Mouse (Mus musculus) ES-E14 (cell line): Measurements from ENCODE around the gene Txlna. TPM values are rescaled to one million over a fixed set of nuclear protein-coding genes. Genes with fewer than 3 reads are reported as not detected.

Source experiments
- DNase-seq: peaks from one replicate; pipeline ENCODE4 v3.0.0-alpha.2; 2013; ENCODE audit warnings: low read depth, low spot score
- H3K27ac ChIP-seq: 2 replicates; pipeline ENCODE4 v1.5.1; 2012; ENCODE audit warnings: low read depth, mild to moderate bottlenecking, low read length, moderate library complexity, mixed read lengths; ENCODE audit not compliant: poor library complexity, insufficient read depth, severe bottlenecking
- H3K36me3 ChIP-seq: 2 replicates; pipeline ENCODE4 v1.6.1; 2012; ENCODE audit warnings: mild to moderate bottlenecking, low read length, moderate library complexity, mixed read lengths; ENCODE audit not compliant: control insufficient read depth, poor library complexity, insufficient read depth, severe bottlenecking
- H3K4me1 ChIP-seq, 2 experiments: fragments of 150-350 bp in 1 of 2; sonication (generic) in 1 of 2; 2 replicates each; pipeline ENCODE4 v1.6.1; 2012; ENCODE audit warnings: low read length in 2 of 2, mild to moderate bottlenecking in 1 of 2, mixed read lengths in 1 of 2; ENCODE audit not compliant: control insufficient read depth in 2 of 2, insufficient read depth in 2 of 2, poor library complexity in 1 of 2
- H3K4me3 ChIP-seq, 2 experiments: fragments of 150-350 bp in 1 of 2; sonication (generic) in 1 of 2; 2 replicates each; pipeline ENCODE4 v1.5.1; 2012; ENCODE audit warnings: low read length in 2 of 2, low read depth in 1 of 2, mild to moderate bottlenecking in 1 of 2, mixed read lengths in 1 of 2; ENCODE audit not compliant: insufficient read depth in 1 of 2, poor library complexity in 1 of 2, severe bottlenecking in 1 of 2
- H3K9ac ChIP-seq: 2 replicates; pipeline ENCODE4 v1.6.1; 2012; ENCODE audit warnings: low read depth, mild to moderate bottlenecking, low read length, mixed read lengths; ENCODE audit not compliant: poor library complexity, insufficient read depth, severe bottlenecking
- H3K9me3 ChIP-seq: fragments of 150-350 bp; sonication (generic); 2 replicates; pipeline ENCODE4 v1.6.1; 2012; ENCODE audit warnings: low read depth, mild to moderate bottlenecking, low read length; ENCODE audit not compliant: control insufficient read depth, insufficient read depth
- CHD2 ChIP-seq: IDR thresholded peaks from 2 replicates; pipeline ENCODE4 v1.6.1; 2014; ENCODE audit warnings: mild to moderate bottlenecking, low read depth, low read length, inconsistent platforms
- HCFC1 ChIP-seq: IDR thresholded peaks from 2 replicates; pipeline ENCODE4 v1.6.1; 2012; ENCODE audit warnings: low read length, inconsistent platforms, borderline replicate concordance; ENCODE audit not compliant: insufficient read depth
- MAFK ChIP-seq: IDR thresholded peaks from 2 replicates; pipeline ENCODE4 v1.6.1; 2014; ENCODE audit warnings: mild to moderate bottlenecking, low read depth, low read length, inconsistent platforms; ENCODE audit not compliant: insufficient read depth
- ZC3H11A ChIP-seq: IDR thresholded peaks from 2 replicates; pipeline ENCODE4 v1.6.1; 2012; ENCODE audit warnings: low read depth, mild to moderate bottlenecking, inconsistent platforms, low read length, borderline replicate concordance
- ZNF384 ChIP-seq: IDR thresholded peaks from 2 replicates; pipeline ENCODE4 v1.6.1; 2012; ENCODE audit warnings: low read depth, low read length, inconsistent platforms
- in situ Hi-C, 2 experiments: fragments of 600-800 bp; cut with MboI; formaldehyde crosslinking; loops; one replicate each; pipeline ENCODE4 v1.15.1; 2025; ENCODE audit warnings: low sequenced_read_pairs in 2 of 2, inconsistent platforms in 1 of 2; ENCODE audit not compliant: unreplicated experiment in 2 of 2
- total RNA-seq: library from RNA; depleted of rRNA; stranded (reverse); fragments of 300-350 nt; gene quantifications from 2 replicates; pipeline ENCODE4 v1.2.3, GENCODE M21; 2012

Gene Txlna
- total RNA-seq, 1 experiment, result 72.9 TPM

DNA sequence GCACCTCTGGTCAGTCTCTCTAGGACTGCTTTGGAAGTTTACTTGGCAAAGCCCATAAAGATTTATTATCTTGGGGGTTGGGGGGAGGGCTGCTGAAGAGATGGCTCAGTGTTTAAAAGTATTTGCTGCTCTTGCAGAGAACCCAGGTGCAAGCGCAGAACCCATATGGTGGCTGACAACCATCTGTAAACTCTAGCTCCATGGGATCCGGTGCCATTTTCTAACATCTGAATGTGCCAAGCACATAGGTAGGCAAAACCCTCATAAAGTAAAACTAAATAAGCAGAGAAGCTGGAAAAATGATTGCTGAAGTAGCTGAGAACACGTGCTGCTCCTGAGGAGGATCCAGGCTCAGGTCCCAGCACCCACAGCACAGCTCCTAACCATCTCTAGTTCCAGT is 20.7 kb upstream of the Txlna start:
- H3K4me3 ChIP-seq, result no peak overlapping the region
- H3K4me1 ChIP-seq, result no peaks in the 10 kb centered on the region
- no peak overlapping the region for H3K27ac ChIP-seq
- TF ChIP-seq MAFK (no peak), ZC3H11A (no peak), HCFC1 (no peak), ZNF384 (no peak), CHD2 (no peak)
- no peaks in the 10 kb centered on the region for H3K9me3 ChIP-seq
- peaks cover 11% of the 10 kb centered on the region for H3K36me3 ChIP-seq
- no peak for DNase-seq
- H3K9ac ChIP-seq, result no peak overlapping the region
- in situ Hi-C loops, result no loop called here

DNA sequence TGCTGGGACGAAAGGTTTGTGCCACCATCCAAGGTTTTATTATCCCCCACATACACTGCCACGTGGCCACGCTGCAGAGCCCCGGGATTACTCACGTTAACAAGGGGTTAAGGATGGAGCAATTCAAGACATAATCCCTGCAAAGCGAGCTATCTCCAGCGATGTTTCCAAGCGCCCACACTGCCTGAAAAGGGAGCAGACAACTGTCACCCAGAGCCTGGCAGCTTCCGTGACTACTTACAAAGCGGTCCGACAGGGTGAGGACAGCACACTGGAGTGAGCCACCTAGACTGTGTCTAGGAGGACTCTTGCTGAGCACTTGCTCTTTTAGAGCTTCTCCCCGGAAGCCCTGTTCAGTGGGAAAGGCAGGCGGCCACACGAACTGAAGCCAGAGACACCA is 13.9 kb upstream of the Txlna start:
- Histone ChIP-seq H3K36me3 (peaks cover 36% of the 10 kb centered on the region), H3K9me3 (no peaks in the 10 kb centered on the region), H3K9ac (no peak overlapping the region), H3K4me3 (no peak overlapping the region), H3K27ac (no peak overlapping the region), H3K4me1 (no peaks in the 10 kb centered on the region)
- in situ Hi-C loops, result no loop called here
- no peak for TF ChIP-seq ZNF384
- TF ChIP-seq MAFK, result no peak
- TF ChIP-seq ZC3H11A, result no peak
- TF ChIP-seq CHD2, result no peak
- TF ChIP-seq HCFC1, result no peak
- no peak for DNase-seq

DNA sequence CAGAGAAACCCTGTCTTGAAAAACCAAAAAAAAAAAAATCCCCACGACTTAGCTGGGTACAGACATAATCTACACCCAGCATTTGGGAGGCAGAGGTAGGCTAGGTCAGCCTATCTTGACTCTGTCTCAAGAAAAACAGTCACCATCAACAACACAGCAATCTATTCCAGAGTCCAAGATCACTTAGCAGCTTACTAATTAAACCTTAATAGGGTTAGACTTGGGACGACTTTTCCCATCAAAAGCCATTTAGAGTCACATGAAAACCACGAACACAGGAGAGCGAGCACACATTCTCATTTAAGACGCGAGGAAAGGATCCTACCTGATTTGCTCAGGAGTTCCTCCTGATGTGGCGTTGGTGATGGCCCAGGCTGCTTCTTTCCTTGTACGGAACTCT is 9.5 kb upstream of the Txlna start:
- Histone ChIP-seq H3K4me1 (0 out of 4 replicates have a peak, but pooled peaks cover 0 to 2% of the 10 kb centered on the region in 2 experiments), H3K9ac (no peak overlapping the region), H3K27ac (no peak overlapping the region), H3K36me3 (peaks cover 43% of the 10 kb centered on the region), H3K4me3 (no peak overlapping the region), H3K9me3 (no peaks in the 10 kb centered on the region)
- DNase-seq, result no peak
- TF ChIP-seq HCFC1, result no peak
- in situ Hi-C loops, result no loop called here

DNA sequence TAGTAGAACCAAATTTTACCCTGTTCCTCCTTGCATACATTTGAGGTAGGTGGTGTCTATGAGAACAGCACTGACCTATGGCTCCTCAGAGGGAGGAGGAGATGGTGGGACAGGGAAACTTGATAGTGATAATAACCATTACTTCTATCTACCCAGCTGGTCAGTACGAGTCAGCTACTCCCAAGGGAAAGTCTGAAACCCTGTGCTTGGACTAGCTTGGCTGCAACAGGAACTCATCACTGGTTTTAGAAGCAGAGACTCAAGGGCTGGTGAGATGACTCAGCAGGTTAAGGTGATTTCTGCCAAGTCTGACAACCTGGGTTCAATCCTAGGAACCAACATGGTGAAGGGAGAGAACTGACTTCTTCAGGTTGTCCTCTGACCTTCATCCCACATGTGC is 7.8 kb upstream of the Txlna start:
- Histone ChIP-seq H3K9ac (no peak overlapping the region), H3K9me3 (no peaks in the 10 kb centered on the region), H3K36me3 (peaks cover 31% of the 10 kb centered on the region), H3K4me1 (0 out of 4 replicates have a peak, but pooled peaks cover 0 to 2% of the 10 kb centered on the region in 2 experiments), H3K27ac (no peak overlapping the region), H3K4me3 (no peak overlapping the region)
- in situ Hi-C loops, result no loop called here
- TF ChIP-seq ZNF384, result no peak
- no peak for TF ChIP-seq ZC3H11A
- TF ChIP-seq MAFK, result no peak
- DNase-seq, result no peak

DNA sequence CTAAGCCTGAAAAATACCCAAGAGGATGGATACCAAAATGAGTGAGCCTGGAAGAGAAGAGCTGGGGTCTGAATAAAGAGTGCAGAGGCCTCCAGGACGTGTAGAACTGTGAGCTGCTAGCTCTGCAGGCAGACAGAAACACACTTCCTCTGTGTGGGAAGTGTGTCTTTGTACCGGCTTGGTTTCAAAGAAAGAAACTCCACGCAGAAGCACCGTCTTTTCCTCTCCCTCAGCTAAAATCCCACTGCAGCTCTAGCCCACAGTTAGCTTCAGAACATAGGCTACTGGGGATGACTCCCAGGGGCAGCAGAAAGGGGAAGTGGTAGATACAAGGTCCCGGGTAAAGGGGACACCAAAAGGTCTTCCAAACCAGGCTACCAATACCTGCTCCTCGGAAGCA is 4.3 kb upstream of the Txlna start:
- no peak for DNase-seq
- Histone ChIP-seq H3K4me1 (peaks cover 0 to 2% of the 10 kb centered on the region in 2 experiments; a peak in 1 of 4 replicates), H3K9ac (no peak overlapping the region), H3K9me3 (no peaks in the 10 kb centered on the region), H3K27ac (no peak overlapping the region), H3K4me3 (no peak overlapping the region), H3K36me3 (peaks cover 19% of the 10 kb centered on the region)
- in situ Hi-C loops, result no loop called here
- TF ChIP-seq ZNF384, result no peak
